Mouse (Mus musculus) midbrain, embryonic 13.5 days (tissue): Measurements from ENCODE around the gene Smg6. TPM values are rescaled to one million over a fixed set of nuclear protein-coding genes. Genes with fewer than 3 reads are reported as not detected.

Experiments used
- ATAC-seq: fragments of 200-750 bp; cut with Nextera tagmentation; 2 replicates; pipeline ENCODE4 v1.8.0; 2017; ENCODE audit warnings: mild to moderate bottlenecking, moderate TSS enrichment, moderate library complexity
- H3K27ac ChIP-seq: fragments of 300-500 bp; sonication (generic); 2 replicates; pipeline ENCODE4 v1.5.1; 2015; ENCODE audit warnings: inconsistent platforms, mild to moderate bottlenecking, moderate library complexity
- H3K27me3 ChIP-seq: fragments of 300-500 bp; sonication (generic); 2 replicates; pipeline ENCODE4 v1.6.1; 2015; ENCODE audit warnings: mild to moderate bottlenecking, inconsistent platforms
- H3K36me3 ChIP-seq: fragments of 300-500 bp; sonication (generic); 2 replicates; pipeline ENCODE4 v1.6.1; 2015; ENCODE audit warnings: mild to moderate bottlenecking, inconsistent platforms
- H3K4me1 ChIP-seq: fragments of 300-500 bp; sonication (generic); replicated peaks from 2 replicates; pipeline ENCODE4 v1.6.1; 2015; ENCODE audit warnings: inconsistent platforms
- H3K4me2 ChIP-seq: fragments of 300-500 bp; sonication (generic); replicated peaks from 2 replicates; pipeline ENCODE4 v1.6.1; 2015; ENCODE audit warnings: moderate library complexity, mild to moderate bottlenecking, inconsistent platforms
- H3K4me3 ChIP-seq: fragments of 300-500 bp; sonication (generic); replicated peaks from 2 replicates; pipeline ENCODE4 v1.5.1; 2015; ENCODE audit warnings: mild to moderate bottlenecking, inconsistent platforms
- H3K9ac ChIP-seq: fragments of 300-500 bp; sonication (generic); replicated peaks from 2 replicates; pipeline ENCODE4 v1.6.1; 2015; ENCODE audit warnings: mild to moderate bottlenecking, inconsistent platforms
- H3K9me3 ChIP-seq: fragments of 300-500 bp; sonication (generic); 2 replicates; pipeline ENCODE4 v1.6.1; 2016; ENCODE audit warnings: mild to moderate bottlenecking, inconsistent platforms
- WGBS: fragments of 180-500 bp; shearing (Covaris S2); methylation state at CpG from one replicate; pipeline ENCODE4 v1.1.7; 2015; 5-methylcytosine and 5-hydroxymethylcytosine counted together
- polyA plus RNA-seq: library from polyadenylated mRNA; unstranded; fragments of >200 nt; fragmentation: Nextera tagmentation; extraction: Ambion mirVana; gene quantifications from 2 replicates; pipeline ENCODE4 v1.2.1, GENCODE M21; 2015

Smg6 gene
- polyA plus RNA-seq, 1 experiment from 2014 or later = 21.0 TPM

- 83% methylated on average over 5 of the region's 5 CpGs for WGBS
- Histone ChIP-seq H3K27ac (no peak overlapping the region), H3K4me1 (no peaks in the 10 kb centered on the region), H3K36me3 (peaks cover under 1% of the 10 kb centered on the region; the same call in 1 of the 2 replicates), H3K9me3 (no peaks in the 10 kb centered on the region), H3K27me3 (no peaks in the 10 kb centered on the region), H3K9ac (no peak overlapping the region), H3K4me3 (no peak overlapping the region), H3K4me2 (no peak overlapping the region)
- no peak for ATAC-seq
Measured at GRCm38 (mm10) chr11:75102763-75103339, 177.2 kb downstream of the Smg6 start.

GRCm38 (mm10) chr11:75106614-75107013, 181.0 kb downstream of the Smg6 start:
- no peak overlapping the region for H3K4me3 ChIP-seq
- 85% methylated on average over 5 of the region's 5 CpGs for WGBS
- H3K27me3 ChIP-seq = no peaks in the 10 kb centered on the region
- H3K27ac ChIP-seq = no peak overlapping the region
- H3K9me3 ChIP-seq = no peaks in the 10 kb centered on the region
- no peaks in the 10 kb centered on the region for H3K36me3 ChIP-seq
- no peak overlapping the region for H3K9ac ChIP-seq
- no peak overlapping the region for H3K4me2 ChIP-seq
- H3K4me1 ChIP-seq = no peaks in the 10 kb centered on the region
- ATAC-seq = no peak

- Histone ChIP-seq H3K4me1 (no peaks in the 10 kb centered on the region), H3K4me2 (no peak overlapping the region), H3K9me3 (no peaks in the 10 kb centered on the region), H3K36me3 (no peaks in the 10 kb centered on the region), H3K27ac (no peak overlapping the region), H3K9ac (no peak overlapping the region), H3K4me3 (no peak overlapping the region), H3K27me3 (no peaks in the 10 kb centered on the region)
- no peak for ATAC-seq
Measured at GRCm38 (mm10) chr11:75108909-75109308, 183.3 kb downstream of the Smg6 start.

GRCm38 (mm10) chr11:75116379-75116778, 190.8 kb downstream of the Smg6 start:
- H3K9ac ChIP-seq = no peak overlapping the region
- 93% methylated on average over 6 of the region's 6 CpGs for WGBS
- no peak overlapping the region for H3K4me3 ChIP-seq
- no peak overlapping the region for H3K4me2 ChIP-seq
- 0 out of 2 replicates have a peak, but pooled peaks cover 3% of the 10 kb centered on the region for H3K36me3 ChIP-seq
- H3K27me3 ChIP-seq = no peaks in the 10 kb centered on the region
- H3K27ac ChIP-seq = no peak overlapping the region
- no peak for ATAC-seq
- no peaks in the 10 kb centered on the region for H3K9me3 ChIP-seq
- H3K4me1 ChIP-seq = no peaks in the 10 kb centered on the region

GRCm38 (mm10) chr11:75118141-75118540, 192.5 kb downstream of the Smg6 start:
- Histone ChIP-seq H3K9me3 (no peaks in the 10 kb centered on the region), H3K4me2 (no peak overlapping the region), H3K4me3 (no peak overlapping the region), H3K4me1 (no peaks in the 10 kb centered on the region), H3K36me3 (0 out of 2 replicates have a peak, but pooled peaks cover 3% of the 10 kb centered on the region), H3K27ac (no peak overlapping the region), H3K9ac (no peak overlapping the region), H3K27me3 (no peaks in the 10 kb centered on the region)
- 97% methylated on average over 2 of the region's 2 CpGs for WGBS
- ATAC-seq = no peak

- Histone ChIP-seq H3K27me3 (no peaks in the 10 kb centered on the region), H3K4me3 (no peak overlapping the region), H3K27ac (no peak overlapping the region), H3K36me3 (0 out of 2 replicates have a peak, but pooled peaks cover 3% of the 10 kb centered on the region), H3K4me1 (no peaks in the 10 kb centered on the region), H3K9ac (no peak overlapping the region), H3K9me3 (no peaks in the 10 kb centered on the region), H3K4me2 (no peak overlapping the region)
- ATAC-seq = no peak
- WGBS = 98% methylated on average over 2 of the region's 2 CpGs
Measured at GRCm38 (mm10) chr11:75119298-75119697, 193.7 kb downstream of the Smg6 start.

GRCm38 (mm10) chr11:75119841-75120240, 194.2 kb downstream of the Smg6 start:
- H3K36me3 ChIP-seq = 0 out of 2 replicates have a peak, but pooled peaks cover 3% of the 10 kb centered on the region
- WGBS = 87% methylated on average over 3 of the region's 3 CpGs
- H3K9me3 ChIP-seq = no peaks in the 10 kb centered on the region
- no peak overlapping the region for H3K9ac ChIP-seq
- H3K4me1 ChIP-seq = no peaks in the 10 kb centered on the region
- ATAC-seq = no peak
- H3K27me3 ChIP-seq = no peaks in the 10 kb centered on the region
- no peak overlapping the region for H3K4me2 ChIP-seq
- no peak overlapping the region for H3K27ac ChIP-seq
- no peak overlapping the region for H3K4me3 ChIP-seq

- Histone ChIP-seq H3K4me2 (no peak overlapping the region), H3K4me1 (no peaks in the 10 kb centered on the region), H3K27ac (no peak overlapping the region), H3K4me3 (no peak overlapping the region), H3K36me3 (0 out of 2 replicates have a peak, but pooled peaks cover 3% of the 10 kb centered on the region), H3K9ac (no peak overlapping the region), H3K27me3 (no peaks in the 10 kb centered on the region), H3K9me3 (no peaks in the 10 kb centered on the region)
- no peak for ATAC-seq
- WGBS = 85% methylated on average over 1 of the region's 1 CpGs
Measured at GRCm38 (mm10) chr11:75121348-75121747, 195.7 kb downstream of the Smg6 start.

- Histone ChIP-seq H3K4me1 (no peaks in the 10 kb centered on the region), H3K9me3 (no peaks in the 10 kb centered on the region), H3K36me3 (0 out of 2 replicates have a peak, but pooled peaks cover under 1% of the 10 kb centered on the region), H3K27ac (no peak overlapping the region), H3K9ac (no peak overlapping the region), H3K4me2 (no peak overlapping the region), H3K27me3 (no peaks in the 10 kb centered on the region), H3K4me3 (no peak overlapping the region)
- WGBS = 96% methylated on average over 2 of the region's 2 CpGs
- no peak for ATAC-seq
Measured at GRCm38 (mm10) chr11:75124406-75124805, 198.8 kb downstream of the Smg6 start.

- WGBS = 93% methylated on average over 3 of the region's 3 CpGs
- no peaks in the 10 kb centered on the region for H3K4me1 ChIP-seq
Measured at GRCm38 (mm10) chr11:75126384-75126783, 200.8 kb downstream of the Smg6 start.

GRCm38 (mm10) chr11:75129481-75129880, 203.9 kb downstream of the Smg6 start:
- Histone ChIP-seq H3K27me3 (no peaks in the 10 kb centered on the region), H3K27ac (no peak overlapping the region), H3K36me3 (no peaks in the 10 kb centered on the region), H3K4me2 (no peak overlapping the region), H3K4me3 (no peak overlapping the region), H3K9ac (no peak overlapping the region), H3K4me1 (peaks cover 10% of the 10 kb centered on the region), H3K9me3 (no peaks in the 10 kb centered on the region)
- no peak for ATAC-seq
- WGBS = 97% methylated on average over 6 of the region's 6 CpGs

More at GRCm38 (mm10) chr11:75126384-75126783, 200.8 kb downstream of the Smg6 start:
- Histone ChIP-seq H3K27me3 (no peaks in the 10 kb centered on the region), H3K4me2 (no peak overlapping the region), H3K4me3 (no peak overlapping the region), H3K9me3 (no peaks in the 10 kb centered on the region), H3K9ac (no peak overlapping the region), H3K27ac (no peak overlapping the region), H3K36me3 (no peaks in the 10 kb centered on the region)
- no peak for ATAC-seq

GRCm38 (mm10) chr11:75131300-75131699, 205.7 kb downstream of the Smg6 start:
- WGBS = 88% methylated on average over 4 of the region's 4 CpGs
- no peaks in the 10 kb centered on the region for H3K36me3 ChIP-seq

GRCm38 (mm10) chr11:75132278-75132677, 206.7 kb downstream of the Smg6 start:
- no peak overlapping the region for H3K4me2 ChIP-seq
- H3K9ac ChIP-seq = no peak overlapping the region
- ATAC-seq = no peak
- no peak overlapping the region for H3K27ac ChIP-seq
- H3K36me3 ChIP-seq = no peaks in the 10 kb centered on the region
- no peaks in the 10 kb centered on the region for H3K27me3 ChIP-seq
- no peak overlapping the region for H3K4me3 ChIP-seq
- 90% methylated on average over 5 of the region's 5 CpGs for WGBS
- H3K4me1 ChIP-seq = peaks cover 10% of the 10 kb centered on the region
- no peaks in the 10 kb centered on the region for H3K9me3 ChIP-seq

More at GRCm38 (mm10) chr11:75131300-75131699, 205.7 kb downstream of the Smg6 start:
- no peak overlapping the region for H3K9ac ChIP-seq
- H3K9me3 ChIP-seq = no peaks in the 10 kb centered on the region
- H3K4me2 ChIP-seq = no peak overlapping the region
- H3K27me3 ChIP-seq = no peaks in the 10 kb centered on the region
- H3K4me3 ChIP-seq = no peak overlapping the region
- no peak overlapping the region for H3K27ac ChIP-seq
- no peak for ATAC-seq
- H3K4me1 ChIP-seq = peaks cover 10% of the 10 kb centered on the region
